Comparison of ENCODE assay signal across 13 mouse cellular contexts in genomic region chr19:58186558-58186957, GRCm38 (mm10).
DNase-seq lines count a peak whose midpoint lies in the region; ATAC-seq and TF ChIP-seq lines count a peak whose summit lies in the region.
"Had no signal": no experiment of that assay in that cellular context is flagged by ENCODE, and none has a peak within 500 bp of the region (broad histone marks: within the 10 kb centered on the region; RNA-seq: fewer than 3 reads in every experiment).

No protein-coding gene starts in this region.

- H3K27ac ChIP-seq in cerebellum, adult 2 months (ENCODE audit: insufficient read depth, low read length), result no peak overlapping the region
- no peak overlapping the region for H3K27ac ChIP-seq in heart, embryonic 14.5 days (replicated peaks in 1 of 2; ENCODE audit: control insufficient read depth in 1 of 2, insufficient read depth in 1 of 2, low read depth in 2 of 2, low read length in 2 of 2)
- H3K27ac ChIP-seq in heart, embryonic 11.5 days (ENCODE audit: low read depth, low read length), result no peak overlapping the region
- H3K27ac ChIP-seq: hindbrain, embryonic 12.5 days; kidney, postnatal 0 days had no signal

- TF ChIP-seq POLR2A in cerebellum, adult 2 months (IDR thresholded peaks at IDR 0.05; ENCODE audit: borderline replicate concordance, insufficient read depth, low read length), result no peak

- H3K4me3 ChIP-seq in cerebellum, adult 2 months (replicated peaks; ENCODE audit: insufficient read depth, low read depth, low read length), result no peak overlapping the region
- H3K4me3 ChIP-seq in heart, embryonic 14.5 days (ENCODE audit: control insufficient read depth in 1 of 2, insufficient read depth in 1 of 2, low read depth in 1 of 2, low read length in 2 of 2), result no peak overlapping the region
- no peak overlapping the region for H3K4me3 ChIP-seq in heart, embryonic 11.5 days (ENCODE audit: low read depth, low read length)
- H3K4me3 ChIP-seq: hindbrain, embryonic 12.5 days; myocyte had no signal

- H3K36me3 ChIP-seq in heart, embryonic 14.5 days (ENCODE audit: control insufficient read depth, insufficient read depth, low read length), result no peaks in the 10 kb centered on the region
- H3K36me3 ChIP-seq in heart, embryonic 11.5 days (ENCODE audit: control insufficient read depth, insufficient read depth, low read length), result no peaks in the 10 kb centered on the region
- H3K36me3 ChIP-seq: hindbrain, embryonic 12.5 days had no signal

- H3K9ac ChIP-seq in heart, embryonic 14.5 days (ENCODE audit: low read length), result no peak overlapping the region
- no peak overlapping the region for H3K9ac ChIP-seq in heart, embryonic 11.5 days (ENCODE audit: low read depth, low read length)
- H3K9ac ChIP-seq: hindbrain, embryonic 12.5 days; liver, postnatal 0 days had no signal

- WGBS in cerebellum, adult 2 months, result 11% methylated on average over 4 of the region's 4 CpGs
- 28% methylated on average over 4 of the region's 4 CpGs for WGBS in heart, embryonic 14.5 days
- WGBS in heart, embryonic 11.5 days (ENCODE audit: insufficient replicate concordance), result 55% methylated on average over 4 of the region's 4 CpGs

- H3K4me2 ChIP-seq in heart, embryonic 14.5 days (ENCODE audit: low read length), result no peak overlapping the region
- no peak overlapping the region for H3K4me2 ChIP-seq in heart, embryonic 11.5 days
- H3K4me2 ChIP-seq: hindbrain, embryonic 12.5 days had no signal

- no peaks in the 10 kb centered on the region for H3K9me3 ChIP-seq in heart, embryonic 14.5 days (ENCODE audit: control insufficient read depth, low read length)
- no peaks in the 10 kb centered on the region for H3K9me3 ChIP-seq in heart, embryonic 11.5 days (replicated peaks; ENCODE audit: control insufficient read depth, low read length)
- H3K9me3 ChIP-seq: hindbrain, embryonic 12.5 days had no signal

- ATAC-seq in heart, embryonic 14.5 days (ENCODE audit: insufficient number of reproducible peaks, insufficient read depth, low FRiP score, low read depth), result peak; percentile 43; the same call in 1 of the 2 replicates
- ATAC-seq in heart, embryonic 11.5 days (replicated peaks; ENCODE audit: insufficient number of reproducible peaks, low FRiP score, low TSS enrichment), result no peak
- ATAC-seq in granulocyte monocyte progenitor cell, adult 5-6 weeks (replicated peaks; ENCODE audit: poor library complexity, severe bottlenecking), result no peak
- ATAC-seq: liver, postnatal 0 days had no signal

- TF ChIP-seq CTCF in cerebellum, adult 2 months (IDR thresholded peaks at IDR 0.05; ENCODE audit: borderline replicate concordance, insufficient read depth, low read depth, low read length), result no peak

- H3K27me3 ChIP-seq in cerebellum, adult 2 months (ENCODE audit: control insufficient read depth, insufficient read depth, low read length), result no peaks in the 10 kb centered on the region; the same call in 1 of the 2 replicates
- H3K27me3 ChIP-seq in heart, embryonic 14.5 days (ENCODE audit: control insufficient read depth, insufficient read depth, low read length), result 0 out of 2 replicates have a peak, but pooled peaks cover 9% of the 10 kb centered on the region
- H3K27me3 ChIP-seq in heart, embryonic 11.5 days (ENCODE audit: control insufficient read depth, insufficient read depth, low read length), result no peaks in the 10 kb centered on the region
- H3K27me3 ChIP-seq: hindbrain, embryonic 12.5 days had no signal

- H3K4me1 ChIP-seq in cerebellum, adult 2 months (ENCODE audit: control insufficient read depth, insufficient read depth, low read length), result peaks cover 7% of the 10 kb centered on the region
- H3K4me1 ChIP-seq in heart, embryonic 14.5 days (ENCODE audit: control insufficient read depth in 2 of 2, insufficient read depth in 2 of 2, low read length in 2 of 2), result 0 out of 4 replicates have a peak, but pooled peaks cover 5% of the 10 kb centered on the region in 2 experiments
- no peaks in the 10 kb centered on the region for H3K4me1 ChIP-seq in heart, embryonic 11.5 days (ENCODE audit: control insufficient read depth, insufficient read depth, low read length)
- H3K4me1 ChIP-seq: hindbrain, embryonic 12.5 days had no signal

- peak; percentile 16 to 25 for DNase-seq in cerebellum, adult 2 months
- DNase-seq in cerebellum, adult 11 months, result no peak
- DNase-seq in 3T3-L1 (ENCODE audit: low read depth, low spot score), result peak; percentile 17
- peak; percentile 34 for DNase-seq in fat pad, adult 2 months (ENCODE audit: extremely low read depth, low read depth, low spot score)
- no peak for DNase-seq in thymus, postnatal 36 days
- DNase-seq: adrenal gland, adult 8-10 months; liver, postnatal 0 days had no signal

Comparison
In these comparisons a context has a peak if more than half of its experiments do, and no peak if none do; other contexts are left out.
1. DNase-seq: peak in cerebellum, adult 2 months (2 of 2), 3T3-L1 (single experiment) and fat pad, adult 2 months (single experiment); none in cerebellum, adult 11 months (single experiment) and thymus, postnatal 36 days (0 of 2).